Mouse (Mus musculus) heart, adult 9 months (tissue): ENCODE measurements at regions not wholly inside any gene's neighbourhood (a gene's known extent, or its start where the extent isn't known, plus 50 kb on each side); places are given as distances from the start of the nearest gene placed in this dataset.

ENCODE experiments used
- DNase-seq, 2 experiments: peaks; one replicate each; pipeline ENCODE4 v3.0.0; 2022; ENCODE audit warnings: low spot score in 2 of 2

DNA sequence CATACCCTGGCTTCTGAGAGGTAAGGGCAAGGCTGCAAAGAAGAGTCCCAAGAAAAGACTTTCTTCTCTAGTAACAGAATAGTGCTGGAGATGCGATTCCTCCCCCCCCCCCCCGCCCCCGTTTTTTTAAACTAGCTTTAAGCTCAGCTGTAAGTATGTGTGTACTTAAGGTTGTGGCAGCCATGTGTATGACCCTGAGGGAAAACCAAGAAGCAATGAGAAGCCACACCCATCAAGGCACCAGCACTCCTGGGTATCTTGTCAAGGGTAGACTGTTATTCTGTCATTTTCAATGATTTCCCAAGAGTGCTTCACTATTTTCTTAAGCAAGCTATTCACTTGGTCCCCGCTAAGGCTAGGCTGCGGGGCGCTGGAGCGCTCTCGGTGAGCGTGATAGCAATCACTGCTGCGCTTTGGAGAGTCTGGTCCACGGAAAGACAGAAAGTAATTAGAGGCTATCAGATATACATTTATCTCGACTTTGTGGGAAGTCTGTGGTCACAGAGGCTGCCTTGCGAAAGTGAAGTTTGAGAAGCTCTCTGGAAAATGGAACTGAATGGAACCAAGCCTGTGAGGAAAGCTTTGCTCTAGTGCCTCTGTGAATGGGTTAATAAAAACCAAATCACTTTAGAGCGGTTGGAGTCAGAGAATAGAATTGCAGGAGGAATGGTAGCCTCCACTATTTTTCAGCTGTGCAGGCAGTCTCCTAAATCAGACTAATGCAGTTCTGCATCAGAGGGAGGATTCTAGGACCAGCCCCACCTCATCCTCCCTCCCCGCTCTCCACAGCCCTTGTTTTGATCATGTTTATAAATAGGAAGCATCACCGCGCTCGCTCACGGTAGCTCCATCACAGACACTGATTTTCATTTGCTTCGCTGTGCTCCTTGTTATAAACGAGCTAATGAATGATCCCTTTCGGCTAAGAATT, 114.8 kb upstream of the Bmp2 start:
- no peak for DNase-seq

DNA sequence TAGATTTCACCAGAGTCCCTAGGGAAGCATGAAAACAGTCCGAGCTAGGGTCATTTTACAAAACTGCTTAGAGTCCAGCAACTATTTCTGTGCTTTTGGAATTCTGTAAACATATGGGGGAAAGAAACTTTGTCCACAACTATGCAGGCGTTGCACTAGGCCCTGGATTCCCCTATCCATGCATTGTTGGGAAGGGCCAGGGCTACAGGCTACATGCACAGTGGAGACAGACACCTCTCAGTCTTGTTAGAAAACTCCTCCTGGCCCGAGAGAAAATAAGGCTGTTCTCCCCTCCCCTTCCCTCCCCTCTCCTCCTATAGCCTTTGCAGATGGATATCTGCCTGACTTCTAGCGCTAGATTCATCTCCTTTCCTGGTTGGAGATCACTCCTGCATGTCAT, 113.9 kb upstream of the Bmp2 start:
- DNase-seq = no peak

DNA sequence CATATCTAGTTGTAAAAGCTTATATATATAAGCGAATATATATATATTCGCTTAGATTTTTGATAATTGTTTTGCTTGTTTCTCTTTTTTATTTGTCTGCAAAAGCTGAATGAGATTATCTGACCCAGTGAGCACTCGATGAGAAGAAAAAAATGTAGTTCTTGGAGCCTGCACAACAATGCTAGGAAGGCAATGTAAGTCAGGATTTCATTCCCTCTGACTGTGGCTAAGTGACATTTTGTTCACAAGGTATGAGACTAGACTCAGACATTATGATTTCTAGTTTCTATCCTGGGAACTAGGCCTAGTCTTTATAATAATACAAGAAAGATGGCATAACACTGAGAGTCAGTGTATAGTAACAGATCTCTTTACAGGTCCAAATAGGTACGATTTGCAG, 108.9 kb upstream of the Bmp2 start:
- DNase-seq = no peak

DNA sequence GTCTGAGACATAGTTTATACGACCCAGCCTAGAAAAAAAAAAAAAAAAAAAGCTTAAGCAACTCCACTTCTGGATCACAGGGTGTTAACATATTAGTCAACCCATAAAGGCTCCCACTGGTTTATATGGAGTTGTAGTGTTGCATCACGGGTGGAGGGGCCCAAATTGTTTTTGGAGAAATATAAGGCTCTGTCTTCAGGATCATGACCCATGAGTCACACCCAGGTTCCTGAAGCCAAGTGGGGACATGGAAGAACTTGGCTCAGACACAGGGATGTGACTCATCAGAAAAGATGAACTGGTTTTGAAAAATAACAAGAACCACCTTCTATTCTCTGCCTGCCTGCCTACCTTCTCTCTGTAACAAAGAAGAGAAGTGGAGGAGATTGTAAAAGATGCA, 108.5 kb upstream of the Bmp2 start:
- DNase-seq = peak; percentile 40 to 61

DNA sequence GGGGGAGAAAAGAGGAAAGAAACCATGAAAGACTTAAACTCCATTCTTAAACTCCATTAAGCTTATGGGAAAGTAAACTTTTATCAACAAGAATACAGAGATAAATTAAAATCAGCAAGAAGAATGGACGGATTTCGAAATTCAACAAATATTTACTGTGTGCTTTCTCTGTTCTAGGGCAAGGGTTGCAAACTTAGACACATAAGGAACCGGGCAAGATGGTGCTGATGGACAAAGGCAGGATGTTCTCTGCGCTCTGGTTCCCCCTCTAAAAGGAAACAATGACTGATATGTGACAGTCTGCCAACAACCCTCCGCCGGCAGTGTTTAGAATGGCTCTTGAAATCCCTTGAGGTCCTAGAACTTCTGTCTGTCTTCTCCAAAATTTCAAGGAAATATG, 99.0 kb upstream of the Bmp2 start:
- DNase-seq = no peak

DNA sequence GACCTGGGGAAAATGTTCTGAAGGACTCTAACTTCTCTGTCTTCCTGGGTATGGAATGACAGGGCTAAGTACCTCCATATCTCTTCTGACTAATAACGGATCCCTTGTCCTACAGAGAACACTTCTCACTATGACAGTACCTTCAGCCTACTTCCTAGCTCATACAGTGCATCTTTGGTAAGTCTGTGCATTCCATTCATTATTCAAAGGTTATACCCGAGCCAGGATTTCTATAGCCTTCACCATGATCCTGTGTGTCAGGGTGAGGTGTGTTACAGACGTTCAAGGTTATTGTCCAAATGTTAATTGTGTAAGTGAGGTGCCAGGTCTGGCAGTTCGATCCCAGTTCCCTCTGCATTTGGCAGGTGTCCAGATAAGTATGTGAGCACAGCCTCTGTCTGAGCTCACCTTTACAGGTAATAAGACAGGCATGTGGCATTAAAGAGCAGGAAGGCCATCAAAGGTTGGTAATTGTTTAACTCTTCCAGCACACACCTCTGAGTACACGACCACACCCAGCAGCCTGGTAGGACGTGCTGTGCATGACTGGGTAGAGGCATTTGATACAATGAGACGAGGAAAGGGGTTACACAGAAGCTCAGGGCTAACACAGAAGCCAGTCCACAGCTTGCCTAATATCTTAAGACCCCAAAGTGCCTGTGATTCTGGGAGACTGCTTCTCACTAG, 96.3 kb upstream of the Bmp2 start:
- DNase-seq = no peak

DNA sequence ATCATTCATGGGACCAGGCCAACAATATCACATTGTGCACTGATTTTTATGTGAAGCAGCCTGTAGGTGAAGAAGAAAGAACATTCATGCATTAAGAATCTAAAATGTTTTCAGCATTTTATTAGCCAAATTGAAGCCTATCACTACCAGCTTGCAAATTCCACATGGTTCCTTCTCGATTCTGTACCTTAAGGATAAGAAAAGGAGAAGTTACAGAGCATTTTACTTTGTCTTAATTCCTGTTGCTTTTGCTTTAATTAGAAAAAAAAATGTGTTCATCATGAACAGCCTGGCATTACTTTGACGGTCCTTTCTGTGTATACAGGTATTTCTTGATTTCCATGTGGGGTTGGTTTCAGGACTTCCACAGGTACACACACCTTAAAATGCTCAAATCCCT, 95.2 kb upstream of the Bmp2 start:
- DNase-seq = no peak

DNA sequence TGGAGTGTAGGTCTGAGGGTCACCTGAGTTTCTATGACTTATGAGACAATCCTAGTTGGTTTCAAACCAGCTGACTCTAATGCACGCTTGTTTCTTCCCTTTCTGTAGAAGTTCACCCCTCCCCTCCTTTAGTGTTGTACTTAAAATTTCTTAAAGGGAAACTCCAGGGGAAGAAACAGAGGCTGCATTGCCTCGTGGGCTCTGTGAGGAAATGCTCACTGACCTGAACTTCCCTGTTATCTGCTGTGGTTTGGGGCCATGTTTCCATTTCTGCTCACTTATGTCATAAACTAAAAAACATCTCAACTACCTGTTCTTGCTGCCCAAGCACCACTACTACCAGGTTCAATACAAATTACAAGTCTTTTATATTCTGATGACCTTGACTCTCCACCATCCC, 93.2 kb upstream of the Bmp2 start:
- DNase-seq = no peak

DNA sequence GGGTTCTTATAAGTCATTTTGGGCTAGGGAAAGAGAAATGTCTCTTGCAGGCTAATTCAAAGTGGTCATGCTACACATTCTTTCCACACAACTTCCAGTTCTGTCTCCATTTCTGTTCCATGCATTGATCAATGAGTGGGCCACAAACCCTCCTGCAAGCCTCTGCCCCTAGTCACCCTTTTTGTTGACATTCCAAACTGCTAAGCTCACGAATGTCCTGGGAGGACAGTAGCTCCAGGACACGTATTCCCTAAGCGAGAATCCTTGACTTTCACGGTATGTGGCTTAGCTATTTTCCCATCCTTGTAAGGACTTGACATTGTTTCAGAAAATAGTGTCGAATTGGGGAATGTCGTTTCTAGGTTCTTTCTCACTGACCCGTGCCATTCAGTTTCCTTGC, 91.1 kb upstream of the Bmp2 start:
- no peak for DNase-seq

DNA sequence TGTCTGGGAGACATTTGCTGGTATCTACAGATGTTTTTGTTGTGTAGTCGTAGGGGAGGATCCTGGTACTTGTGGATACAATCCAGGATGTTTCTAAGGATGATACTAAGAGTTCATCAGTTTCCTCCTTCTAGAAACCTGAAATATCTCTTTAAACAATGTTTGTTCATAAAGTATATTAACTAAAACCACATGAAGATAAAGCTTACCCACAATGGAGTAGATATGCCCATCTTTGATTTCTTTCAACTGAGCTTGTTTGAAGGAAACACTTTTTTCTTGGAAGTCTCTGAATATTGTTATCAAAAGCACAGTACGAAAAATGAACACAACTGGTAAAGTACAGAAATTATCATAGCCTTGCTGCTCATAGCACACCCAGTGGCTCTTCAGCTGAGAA, 89.6 kb upstream of the Bmp2 start:
- DNase-seq = no peak

DNA sequence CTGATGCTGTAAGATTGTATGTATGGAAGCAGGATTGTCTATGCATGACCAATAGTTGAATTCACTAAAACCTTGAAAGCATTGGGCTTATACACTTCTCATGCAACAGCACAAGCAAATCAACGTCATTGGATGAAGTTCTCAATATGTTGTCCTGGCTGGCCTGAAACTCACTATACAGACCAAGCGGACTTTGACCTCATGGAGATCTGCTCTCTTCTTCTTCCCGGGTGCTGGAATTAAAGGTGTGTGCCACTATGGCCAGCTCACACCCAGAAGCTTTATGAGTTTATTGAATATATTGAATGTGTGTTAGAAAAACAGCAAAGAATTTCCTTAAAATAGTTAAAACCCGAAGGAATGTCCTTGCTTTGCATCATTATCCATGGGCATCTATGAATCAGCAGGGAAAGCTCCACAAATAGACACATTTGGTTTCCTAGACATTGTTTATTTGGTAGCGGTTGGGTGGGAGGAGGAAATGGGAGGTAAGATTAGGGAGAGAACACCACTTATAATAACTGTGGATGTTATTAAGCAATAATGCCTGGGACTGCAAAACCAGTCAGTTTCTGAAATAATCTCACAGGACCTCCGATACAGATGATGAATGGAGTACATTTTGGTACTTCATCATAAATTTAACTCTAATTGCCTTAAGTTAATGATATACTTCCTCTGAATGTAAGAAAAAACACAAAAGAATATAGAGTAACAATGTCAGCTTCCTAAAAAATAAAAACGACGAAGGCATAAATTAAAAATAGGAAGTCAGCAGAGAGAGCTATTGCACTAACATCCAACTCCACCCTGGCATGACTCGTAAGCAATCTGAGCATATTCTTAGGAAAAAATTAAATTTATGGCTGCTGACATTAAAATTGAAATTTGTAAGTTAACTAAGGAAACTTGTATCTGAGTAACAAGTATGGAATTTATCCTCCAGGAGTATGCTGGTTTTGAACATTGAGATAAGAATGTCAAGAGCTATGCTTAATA, 84.5 kb upstream of the Bmp2 start:
- DNase-seq = no peak

DNA sequence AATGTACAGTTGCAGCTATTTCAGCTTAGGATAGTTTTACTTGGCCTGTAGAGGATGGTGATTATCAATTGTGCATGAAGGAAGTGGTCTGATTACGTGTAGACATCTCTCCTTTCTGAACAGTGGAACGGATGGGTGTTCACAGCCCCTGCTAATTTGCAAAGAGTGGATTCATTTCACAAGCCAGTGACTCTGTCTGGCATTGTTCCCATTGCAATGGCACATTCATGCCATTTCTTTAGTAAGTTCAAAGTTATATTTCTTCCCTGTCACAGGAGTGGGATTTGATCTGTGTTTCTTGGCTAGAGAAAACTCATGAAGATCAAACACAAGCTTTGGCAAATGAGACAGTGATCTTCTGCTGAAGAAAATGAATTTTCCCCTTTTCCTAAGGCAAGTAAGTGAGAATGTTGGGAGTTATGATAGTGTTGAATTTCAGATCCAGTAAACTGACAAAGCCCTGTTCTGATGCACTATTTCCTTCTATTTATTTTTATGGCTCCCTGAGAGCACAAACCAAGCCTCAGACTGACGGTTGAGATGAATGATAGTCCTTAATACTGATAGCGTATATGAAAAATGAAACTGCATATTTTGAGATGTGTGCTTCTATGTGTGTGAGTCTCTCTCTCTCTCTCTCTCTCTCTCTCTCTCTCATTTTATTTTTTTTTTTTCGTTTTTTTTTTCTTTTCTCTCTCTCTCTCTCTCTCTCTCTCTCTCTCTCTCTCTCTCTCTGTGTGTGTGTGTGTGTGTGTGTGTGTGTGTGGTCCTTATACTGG, 78.8 kb upstream of the Bmp2 start:
- no peak for DNase-seq

DNA sequence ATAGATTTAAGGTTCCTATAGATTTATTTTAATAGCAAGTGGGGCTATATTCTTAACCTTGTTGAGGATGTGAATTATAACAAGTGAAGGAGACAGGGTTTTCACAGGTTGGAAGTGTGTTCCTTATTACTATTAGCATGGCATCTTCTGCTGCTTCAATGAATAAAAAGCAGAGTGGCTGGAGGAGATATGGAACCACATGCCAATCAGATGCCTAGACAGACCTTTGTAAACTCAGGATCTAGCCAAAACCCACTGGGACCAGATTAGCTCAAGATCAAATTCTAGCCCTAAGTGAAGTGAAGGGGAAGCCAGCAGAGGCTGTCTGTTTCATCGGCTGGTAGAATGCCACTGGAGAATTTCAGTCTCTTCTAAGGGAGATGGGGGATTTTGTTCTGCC, 77.8 kb upstream of the Bmp2 start:
- no peak for DNase-seq

DNA sequence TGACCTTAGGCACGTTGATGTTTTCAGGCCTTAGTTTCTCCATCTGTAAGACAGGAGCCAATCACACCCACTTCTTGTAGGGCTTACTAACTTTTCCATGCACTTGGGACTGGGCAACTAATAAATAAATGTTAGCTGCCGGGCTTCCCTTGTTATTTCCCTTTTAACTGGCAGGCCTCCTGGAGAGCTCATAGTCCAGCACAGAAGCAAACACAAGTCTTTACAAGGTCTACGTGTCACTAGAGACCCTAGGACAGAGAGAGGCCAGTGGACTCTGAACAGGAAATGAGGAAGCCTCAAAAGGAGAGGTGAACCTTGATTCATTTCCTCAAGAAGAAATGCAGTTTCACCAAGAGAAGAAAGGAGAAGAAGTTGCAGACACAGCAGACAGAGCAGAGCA, 71.1 kb upstream of the Bmp2 start:
- no peak for DNase-seq

DNA sequence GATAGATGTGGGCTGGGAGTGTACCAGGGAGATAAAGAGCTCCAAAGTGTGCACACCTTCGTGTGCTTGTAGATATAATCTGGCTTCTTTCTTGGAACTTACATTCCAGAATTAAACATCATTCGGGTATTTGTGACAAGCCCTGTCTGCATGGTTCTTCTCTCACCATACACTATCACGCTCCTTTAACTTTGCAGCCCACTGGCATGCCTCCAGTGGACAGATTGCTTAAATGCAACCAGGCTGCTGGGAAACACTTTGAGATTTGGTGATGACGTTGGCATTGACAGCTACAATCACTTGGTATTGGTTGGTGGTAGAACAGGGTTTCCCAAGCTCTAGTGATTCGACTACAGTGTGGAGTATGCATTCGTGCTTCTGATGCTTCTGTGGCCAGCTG, 70.7 kb upstream of the Bmp2 start:
- DNase-seq = no peak

DNA sequence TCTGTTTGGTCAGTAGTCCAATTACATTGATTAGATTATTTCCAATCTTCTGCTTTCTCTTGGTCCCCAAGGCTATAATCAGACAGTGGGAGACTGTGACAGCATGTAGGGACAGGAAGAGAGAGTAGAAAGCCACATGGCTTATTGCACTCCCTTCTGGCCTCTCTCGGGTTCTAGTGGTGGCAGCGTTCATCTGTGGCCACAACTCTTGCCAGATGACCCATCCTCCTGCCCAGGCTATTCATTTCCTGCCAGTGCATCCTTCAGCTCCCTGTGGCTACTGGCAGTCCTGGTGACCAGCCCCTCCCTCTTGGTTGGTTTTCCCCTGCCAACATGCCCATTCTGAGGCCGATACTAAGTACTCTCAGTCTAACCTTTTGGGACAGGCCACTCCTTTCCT, 70.2 kb upstream of the Bmp2 start:
- no peak for DNase-seq

DNA sequence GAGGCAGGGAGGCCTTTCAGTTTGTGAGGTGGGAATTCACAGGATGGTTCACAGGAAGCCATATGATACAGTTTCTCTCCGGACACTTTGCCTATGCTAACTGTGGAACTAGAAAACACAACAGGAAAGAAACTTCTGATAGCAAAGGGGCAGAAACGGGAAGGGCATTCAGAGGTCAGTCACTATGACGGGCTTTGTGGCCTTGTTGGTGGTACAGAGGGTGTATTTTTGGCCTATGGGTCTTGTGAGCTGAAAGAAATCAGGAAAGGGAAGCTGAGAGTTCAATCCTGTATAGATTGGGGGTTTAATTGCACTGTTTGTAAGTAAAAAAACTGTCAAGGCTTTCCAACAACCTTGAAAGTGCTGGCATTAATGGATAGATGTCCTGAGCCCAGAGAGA, 56.5 kb upstream of the Bmp2 start:
- peak; percentile 22 to 44 for DNase-seq

DNA sequence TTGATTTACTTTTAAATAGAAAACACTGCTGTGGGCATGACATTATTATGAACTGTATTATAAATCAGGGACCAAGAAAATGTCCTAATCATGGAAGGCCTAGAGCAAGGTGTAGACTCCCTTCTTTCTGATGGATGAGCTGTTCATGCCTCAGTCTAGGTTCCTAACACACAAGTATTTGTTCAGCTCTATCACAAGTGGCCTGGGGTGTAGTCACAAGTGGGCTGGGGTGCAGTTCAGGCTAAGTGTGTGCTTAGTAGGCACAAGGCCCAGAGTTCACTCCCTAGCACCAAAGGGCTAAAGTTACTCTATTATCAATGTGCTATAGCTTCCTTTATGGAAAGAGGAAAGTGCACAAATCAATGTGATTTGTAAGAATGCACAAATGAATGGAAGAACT, 55.6 kb upstream of the Bmp2 start:
- no peak for DNase-seq

DNA sequence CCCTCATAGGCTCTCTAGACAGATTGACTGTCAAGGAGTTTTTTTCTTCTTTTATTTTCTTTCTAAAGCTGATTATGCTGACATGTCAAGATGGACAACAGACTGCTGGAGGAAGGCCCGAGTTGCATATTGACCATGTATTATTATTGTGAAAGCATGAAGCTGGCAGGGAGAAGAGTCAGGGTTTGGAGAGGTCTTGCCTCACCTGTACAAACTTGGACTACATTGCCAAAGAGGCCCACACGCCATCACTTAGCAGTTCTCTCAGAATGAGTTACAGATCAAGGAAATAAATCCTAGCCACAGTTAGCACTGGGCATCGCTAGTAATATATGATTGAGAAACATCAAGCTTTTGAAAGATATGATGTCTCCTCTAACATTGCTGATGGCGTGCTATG, 54.9 kb upstream of the Bmp2 start:
- DNase-seq = no peak

DNA sequence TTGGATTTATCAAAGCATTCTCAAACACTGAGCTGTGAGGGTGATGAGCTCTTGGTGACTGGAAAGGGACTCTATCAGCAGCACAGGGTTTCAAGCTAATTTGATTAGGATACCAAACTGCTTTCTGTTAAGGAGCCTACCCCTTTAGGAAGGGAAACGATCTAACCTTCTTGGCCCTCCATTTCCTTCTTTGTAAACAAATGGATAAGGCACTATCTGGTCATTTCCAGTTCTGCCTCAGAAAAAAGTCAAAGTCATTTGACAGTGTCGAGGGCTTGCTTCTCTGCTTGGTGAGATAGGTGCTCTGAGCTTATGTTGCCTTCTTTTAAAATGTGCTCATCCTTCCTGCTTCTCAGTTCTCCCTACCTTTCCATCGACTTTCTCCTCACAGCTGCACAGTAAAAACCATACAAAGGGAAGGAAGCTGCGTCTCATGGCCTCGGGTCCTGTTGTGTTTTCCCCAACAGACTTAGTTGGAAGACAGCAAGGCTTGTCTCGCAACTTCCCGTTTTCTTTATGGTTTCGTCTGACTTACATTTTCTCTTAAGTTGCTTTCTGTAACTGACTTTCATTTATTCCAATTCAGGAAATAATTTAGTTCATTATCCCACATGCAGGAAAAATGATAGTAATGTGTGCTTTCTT, 54.3 kb upstream of the Bmp2 start:
- peak in 1 of 2 experiments; percentile 7 for DNase-seq

DNA sequence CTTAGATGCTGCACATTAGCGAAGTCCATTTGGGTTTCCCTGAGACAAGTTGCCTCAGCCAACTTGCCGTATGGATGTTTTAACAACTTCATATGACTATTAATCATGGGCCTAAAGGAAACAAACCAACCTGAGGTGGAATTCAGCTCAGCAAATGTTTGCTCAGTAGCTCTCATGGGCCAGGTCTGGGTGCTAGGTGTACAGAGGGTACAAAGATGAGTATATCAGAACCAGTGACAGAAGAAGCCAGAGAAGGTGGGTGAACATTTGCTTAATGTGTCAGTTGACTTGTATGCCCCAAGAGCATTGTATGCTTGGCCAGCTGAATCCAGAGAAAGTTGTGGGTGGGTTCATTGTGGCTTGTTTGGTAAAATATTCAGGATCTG, 53.8 kb upstream of the Bmp2 start:
- DNase-seq = no peak
